Mouse (Mus musculus): ENCODE data around the gene Parn.

DNA sequence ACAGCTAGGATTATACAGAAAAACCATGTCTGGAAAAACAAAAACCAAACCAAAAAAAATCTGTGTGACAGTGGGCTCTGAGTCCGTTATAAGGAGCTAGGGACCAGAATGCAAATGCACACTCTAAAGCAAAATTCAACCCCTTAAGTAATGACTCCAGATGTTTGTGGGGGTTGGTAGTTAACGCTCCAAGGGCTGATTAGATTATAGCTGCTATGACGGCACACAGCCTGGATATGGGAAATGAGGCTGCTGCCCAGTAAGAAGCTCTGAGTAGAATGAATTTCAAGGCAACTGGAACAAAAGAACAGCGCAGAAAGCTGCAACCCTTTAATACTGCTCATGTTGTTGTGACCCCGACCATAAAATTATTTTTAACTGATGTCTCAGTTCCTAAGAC, 52.7 kb downstream of the Parn start:
- TF ChIP-seq CTCF (IDR thresholded peaks at IDR 0.05; ENCODE audit: borderline replicate concordance, extremely low read depth, insufficient read depth, insufficient read length) (no peak), POLR2A (IDR thresholded peaks at IDR 0.05; ENCODE audit: borderline replicate concordance, extremely low read depth, insufficient read depth, insufficient read length, poor library complexity, severe bottlenecking) (no peak)
